Mouse (Mus musculus): ENCODE measurements at regions not wholly inside any gene's neighbourhood (a gene's known extent, or its start where the extent isn't known, plus 50 kb on each side); places are given as distances from the start of the nearest gene placed in this dataset.

DNA sequence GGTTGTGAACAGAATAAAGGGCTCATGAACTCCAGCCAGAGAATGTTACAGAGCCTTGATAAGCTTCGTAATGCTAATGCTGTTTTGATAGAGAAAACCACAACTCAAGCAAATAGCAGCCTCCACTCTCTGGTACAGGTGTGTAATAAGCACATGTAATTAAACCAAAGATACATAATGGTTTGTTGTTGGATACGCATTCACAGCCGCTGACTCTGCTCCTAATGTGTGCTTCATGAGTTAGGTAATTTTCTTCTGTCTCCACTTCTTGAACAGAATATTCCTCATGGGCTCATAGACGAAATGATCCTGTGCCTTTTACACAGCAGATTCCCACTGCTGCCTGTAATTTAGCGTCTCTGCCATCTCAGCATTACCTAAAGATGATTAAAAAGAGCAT lies 186.8 kb upstream of the Sp4 start:
- no peak for TF ChIP-seq POLR2A (IDR thresholded peaks at IDR 0.05; ENCODE audit: low read depth, low read length)
- TF ChIP-seq CTCF (IDR thresholded peaks at IDR 0.05; ENCODE audit: extremely low read depth, insufficient read length, insufficient replicate concordance, low read depth, low read length) = no peak
